Mouse (Mus musculus) megakaryocyte, adult 5-6 weeks (primary cell): ENCODE measurements at regions not wholly inside any gene's neighbourhood (a gene's known extent, or its start where the extent isn't known, plus 50 kb on each side); places are given as distances from the start of the nearest gene placed in this dataset.
"Not testable (repeated sequence)": the region's sequence is repeated elsewhere in the genome, so short reads cannot be mapped to it uniquely, and the experiment has no call there.

Source experiments
- ATAC-seq: 2 replicates; pipeline ENCODE4 v1.8.0; 2016; ENCODE audit warnings: mild to moderate bottlenecking, inconsistent platforms; ENCODE audit not compliant: poor library complexity, severe bottlenecking

DNA sequence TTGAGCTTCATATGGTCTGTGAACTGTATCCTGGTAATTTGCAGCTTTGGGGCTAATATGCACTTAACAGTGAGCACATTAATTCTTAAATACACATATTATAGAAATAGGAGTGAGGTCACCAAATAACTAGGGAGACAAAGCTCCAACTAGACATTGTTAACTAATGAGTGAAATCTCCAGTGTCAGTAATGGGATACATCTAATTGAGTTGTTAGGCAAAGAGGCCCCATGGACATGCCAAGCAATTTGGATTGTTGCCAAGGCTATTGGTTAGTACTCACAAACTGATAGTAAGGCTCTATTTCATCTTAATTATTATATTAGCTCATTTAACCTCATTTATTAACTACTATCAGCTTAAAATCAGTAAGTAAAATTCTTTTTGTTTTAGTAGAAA lies 698.5 kb downstream of the Triml1 start:
- no peak for ATAC-seq

DNA sequence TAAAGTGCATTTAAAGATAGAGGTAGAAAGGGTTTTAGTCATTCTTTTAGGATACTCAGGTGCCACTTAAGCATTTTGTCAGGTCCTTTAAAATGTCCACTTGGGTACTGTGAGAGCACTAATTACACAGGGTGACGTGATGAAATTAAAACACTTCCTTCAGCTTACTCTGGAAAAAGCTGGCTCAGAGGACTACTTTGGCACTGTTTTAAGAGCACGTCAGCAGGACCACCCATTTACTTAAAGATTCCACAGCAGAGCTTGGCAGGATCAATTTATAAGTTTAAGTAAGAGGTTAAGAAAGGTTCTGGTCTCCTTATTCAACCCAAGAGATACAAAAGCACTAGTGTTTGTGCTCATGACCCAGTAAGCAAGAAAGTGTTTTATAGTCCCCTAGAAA lies 738.7 kb downstream of the Triml1 start:
- no peak for ATAC-seq

DNA sequence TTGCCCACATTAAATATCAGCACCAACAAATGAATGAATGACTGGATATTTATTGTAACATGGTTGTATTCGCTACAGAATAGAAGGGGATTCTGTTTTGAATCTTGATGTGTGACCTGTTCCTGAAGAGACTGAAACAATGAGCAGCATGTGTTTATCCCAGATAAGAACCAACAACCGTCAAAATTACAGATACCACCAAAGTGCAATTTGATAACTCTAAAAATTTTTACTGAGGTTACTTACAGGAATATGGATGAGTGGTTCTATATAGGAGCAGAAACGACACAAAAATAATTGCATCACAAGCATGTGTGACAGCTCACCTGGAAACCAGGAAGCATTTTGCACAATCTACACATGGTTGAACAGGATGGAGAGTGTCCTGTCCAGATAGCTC lies 744.4 kb downstream of the Triml1 start:
- no peak for ATAC-seq

DNA sequence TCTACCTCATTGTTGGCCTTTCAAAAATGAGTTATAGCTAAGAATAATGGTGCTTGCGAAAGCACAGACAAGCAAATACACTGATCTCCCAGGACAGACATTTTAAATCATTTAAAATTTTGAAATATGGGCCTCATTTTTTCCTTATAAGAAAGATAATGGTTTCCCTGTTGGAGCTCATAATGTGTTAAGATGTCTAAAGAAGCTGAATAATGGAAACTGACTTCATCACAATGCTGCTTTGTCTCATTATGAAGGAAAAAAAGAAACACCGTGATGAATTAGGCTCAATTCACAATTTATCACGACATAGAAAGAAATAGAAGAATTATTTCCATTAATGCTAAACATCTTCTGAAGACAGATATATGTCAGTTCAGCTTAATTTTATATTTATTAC lies 752.5 kb downstream of the Triml1 start:
- ATAC-seq, result no peak

DNA sequence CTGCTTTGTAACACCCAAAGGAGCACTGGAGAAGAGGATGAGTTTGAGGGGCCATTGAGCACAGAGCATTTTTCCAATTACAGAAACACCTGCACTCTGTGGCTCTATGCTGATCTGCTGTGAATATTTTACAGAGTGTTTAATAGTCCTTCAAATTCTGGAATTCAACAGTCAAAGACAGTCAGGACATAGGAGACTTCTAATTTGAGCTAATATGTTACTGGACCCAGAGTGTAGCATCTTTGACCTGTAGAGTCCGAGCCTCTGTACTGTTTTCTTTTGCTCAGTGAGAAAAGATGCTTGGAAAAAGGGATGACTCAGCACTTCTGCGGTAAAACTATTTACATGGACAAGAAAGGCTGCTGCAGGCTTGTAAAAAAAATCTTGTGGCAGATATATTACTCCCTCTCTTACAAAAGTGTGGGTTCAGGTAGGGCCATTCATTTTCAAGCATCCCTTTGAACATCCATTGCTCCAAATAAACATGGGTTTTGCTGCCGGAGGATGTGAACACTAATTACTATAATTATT lies 793.1 kb downstream of the Triml1 start:
- no peak for ATAC-seq

DNA sequence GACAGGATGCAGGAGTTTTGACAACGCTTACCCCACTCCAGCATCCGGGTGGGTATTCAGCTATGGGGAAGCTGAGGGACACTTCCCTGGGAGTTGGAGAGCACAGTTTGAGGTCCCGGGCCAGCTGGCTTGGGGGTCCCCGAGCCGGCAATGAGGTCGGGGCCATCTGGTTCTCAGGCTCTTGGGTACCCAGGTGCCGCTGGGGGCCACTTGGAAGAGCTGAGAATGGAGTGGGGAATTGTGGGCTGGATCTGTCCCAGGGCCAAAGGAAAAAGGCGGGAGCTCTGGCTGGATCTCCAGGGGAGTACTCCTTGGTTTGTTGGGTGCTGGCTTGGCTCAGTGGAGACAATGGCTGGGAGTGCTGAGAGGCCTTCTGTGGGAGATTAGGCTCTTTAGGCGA lies 806.6 kb downstream of the Triml1 start:
- no peak for ATAC-seq

DNA sequence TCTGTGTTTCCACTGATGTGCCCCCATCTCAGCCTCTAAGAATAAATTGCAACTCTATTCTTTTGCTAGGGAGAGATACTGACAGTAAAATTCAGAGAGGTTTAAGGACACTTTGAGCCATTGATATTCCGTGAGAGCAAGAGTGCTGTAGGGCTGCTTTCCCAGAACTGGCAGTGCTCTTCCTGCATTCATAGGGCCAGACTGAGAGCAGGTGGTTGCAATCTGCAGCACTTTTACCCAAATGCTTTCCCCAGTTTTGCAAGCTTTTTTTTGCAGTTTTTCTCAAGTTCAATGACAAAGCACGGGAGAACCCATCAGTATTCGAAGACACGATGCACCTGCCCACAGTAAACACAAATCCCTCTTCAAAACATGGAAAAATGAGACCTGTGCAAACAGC lies 816.6 kb downstream of the Triml1 start:
- no peak for ATAC-seq

DNA sequence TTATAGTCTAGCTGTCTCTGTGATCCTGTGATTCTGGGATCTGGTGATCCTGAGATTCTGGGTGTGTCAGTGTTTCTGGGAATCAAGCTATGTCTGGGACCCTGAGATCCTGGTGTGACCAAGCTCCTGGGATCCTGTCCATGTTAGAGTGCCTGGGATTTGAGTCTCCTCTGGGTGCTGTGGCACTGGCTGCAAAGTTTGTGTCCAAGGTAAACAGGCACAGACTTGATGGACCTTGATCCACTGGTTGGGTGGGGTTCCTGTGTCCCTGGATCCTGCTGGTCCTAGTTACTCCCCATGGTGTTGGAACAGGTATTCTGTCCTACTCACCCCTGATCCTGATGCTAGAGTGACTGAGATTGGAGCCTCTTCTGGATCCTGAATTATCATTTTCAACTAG lies 818.4 kb downstream of the Triml1 start:
- ATAC-seq, result no peak

DNA sequence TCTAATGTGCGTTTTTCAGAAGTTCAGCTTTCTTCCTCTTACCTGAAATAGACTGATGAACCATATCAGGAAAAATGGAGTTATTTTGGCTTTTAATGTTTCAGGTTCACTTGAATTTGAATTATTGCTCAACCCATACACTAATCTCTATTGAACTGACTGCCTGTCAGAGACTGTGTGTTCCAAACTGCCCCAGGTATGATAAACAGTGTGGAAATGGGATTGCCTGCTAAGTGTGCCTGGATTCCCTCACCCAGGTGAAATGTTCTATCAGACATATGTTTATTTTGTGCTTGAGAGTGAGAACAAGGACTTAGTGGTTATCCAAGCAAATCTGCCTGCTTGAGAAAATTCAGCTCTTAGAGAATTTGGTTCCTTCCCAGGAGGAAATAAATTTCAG lies 830.2 kb downstream of the Triml1 start:
- no peak for ATAC-seq

DNA sequence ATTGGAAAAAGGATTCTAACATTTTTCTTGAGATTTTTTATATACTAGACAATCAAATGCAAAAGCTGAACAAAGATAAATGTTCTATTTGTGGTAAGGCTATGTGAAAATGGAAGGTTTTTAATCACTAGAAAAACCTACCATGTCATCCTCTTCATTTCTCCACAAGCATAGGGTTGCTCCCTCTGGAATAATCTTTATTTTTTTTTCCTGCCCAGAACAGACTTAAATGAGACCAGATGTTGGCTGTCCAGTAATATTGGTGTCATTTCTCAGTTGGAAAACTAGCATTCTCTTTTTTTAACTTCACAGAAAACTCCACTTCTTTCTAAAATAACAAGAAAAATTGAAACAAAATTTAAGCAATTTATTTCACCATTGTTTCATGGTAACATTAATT lies 849.9 kb downstream of the Triml1 start:
- ATAC-seq, result no peak

DNA sequence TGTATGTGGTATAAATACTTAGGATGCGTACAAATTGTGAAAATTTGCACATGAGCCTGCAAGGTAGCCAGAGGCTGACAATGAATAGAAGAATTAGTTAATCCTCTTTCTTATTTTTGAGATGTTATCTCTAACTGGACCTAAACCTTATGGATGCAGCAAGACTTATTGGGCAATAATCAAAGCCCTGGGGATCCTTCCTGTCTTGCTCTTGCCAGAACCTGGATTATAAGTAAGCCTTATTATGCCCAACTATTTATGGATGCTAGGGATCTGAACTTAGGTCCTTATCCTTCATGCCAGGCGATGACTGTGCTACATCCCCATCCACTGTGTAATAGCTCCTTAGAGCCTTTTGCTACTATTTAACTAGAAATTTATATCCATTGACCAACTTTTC lies 859.3 kb downstream of the Triml1 start:
- ATAC-seq, result no peak

DNA sequence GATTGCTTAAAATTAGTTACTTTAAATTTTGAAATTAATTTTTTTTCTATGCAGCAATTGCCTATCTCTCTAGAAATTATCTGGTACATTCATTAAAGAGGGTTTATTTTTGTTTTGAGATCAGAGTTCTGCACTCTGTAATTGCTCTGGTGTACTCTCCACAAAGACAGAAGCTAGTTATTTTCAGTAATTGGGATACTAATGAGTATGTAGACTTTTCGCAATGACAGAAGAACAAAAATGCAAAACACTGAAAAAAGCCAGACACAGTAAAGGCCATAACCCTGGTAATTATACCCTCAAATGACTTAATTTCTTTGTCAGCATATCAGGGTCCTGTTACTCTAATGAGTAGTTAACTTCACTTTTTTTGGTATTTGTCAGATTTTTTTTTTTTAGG lies 836.5 kb upstream of the Frg1 start:
- no peak for ATAC-seq

DNA sequence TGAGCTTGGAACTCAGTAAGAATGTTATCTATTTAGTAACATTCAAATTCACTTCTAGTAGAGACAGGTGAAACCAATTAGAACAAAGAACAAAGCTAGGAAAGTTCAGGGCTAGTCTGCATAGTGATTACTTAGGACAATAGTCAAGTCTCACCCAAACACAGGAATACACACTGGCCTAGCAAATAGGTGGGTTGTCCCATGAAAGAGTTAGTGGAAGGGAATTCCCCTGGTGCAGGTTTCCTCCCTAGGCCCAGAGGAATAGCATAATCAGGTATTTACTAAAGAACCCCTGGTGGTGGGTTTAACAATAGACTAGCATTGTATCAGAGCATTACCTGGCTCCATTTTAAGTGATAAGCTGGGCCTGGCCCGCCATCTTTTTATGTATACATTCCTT lies 825.4 kb upstream of the Frg1 start:
- ATAC-seq, result not testable (repeated sequence)

DNA sequence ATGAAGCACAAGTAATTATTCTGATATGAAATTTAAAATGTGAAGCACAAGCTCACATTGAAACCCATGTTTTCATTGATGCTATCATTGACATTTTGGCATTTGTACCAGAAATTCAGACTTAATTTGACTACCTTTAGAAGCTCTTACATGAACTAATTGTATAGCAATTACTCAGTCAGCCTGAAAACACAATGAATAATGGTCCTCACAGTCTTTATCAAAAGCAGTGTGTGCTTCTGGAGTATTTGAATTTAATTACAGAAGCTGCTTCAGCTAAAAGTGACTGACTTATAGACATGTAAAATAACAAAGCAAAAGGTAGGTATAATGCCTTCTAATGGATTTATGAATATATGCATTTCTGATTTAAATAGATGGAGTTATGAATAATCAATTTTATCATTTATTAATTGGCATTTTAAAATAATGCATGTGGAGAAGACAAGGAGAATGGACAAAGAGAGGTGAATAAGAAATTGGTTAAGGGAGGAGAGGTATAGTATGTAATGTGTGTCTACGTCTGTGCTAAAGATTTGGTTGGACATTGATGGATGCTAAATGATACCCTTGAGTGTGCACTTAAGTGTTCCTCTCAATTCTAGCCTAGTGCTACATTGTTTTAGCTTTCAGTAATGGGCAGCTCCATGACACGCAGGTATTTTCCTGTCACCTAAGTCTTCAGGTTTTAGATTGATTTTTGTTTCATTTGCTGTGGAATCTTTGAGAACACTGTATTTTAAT lies 803.2 kb upstream of the Frg1 start:
- ATAC-seq, result no peak

DNA sequence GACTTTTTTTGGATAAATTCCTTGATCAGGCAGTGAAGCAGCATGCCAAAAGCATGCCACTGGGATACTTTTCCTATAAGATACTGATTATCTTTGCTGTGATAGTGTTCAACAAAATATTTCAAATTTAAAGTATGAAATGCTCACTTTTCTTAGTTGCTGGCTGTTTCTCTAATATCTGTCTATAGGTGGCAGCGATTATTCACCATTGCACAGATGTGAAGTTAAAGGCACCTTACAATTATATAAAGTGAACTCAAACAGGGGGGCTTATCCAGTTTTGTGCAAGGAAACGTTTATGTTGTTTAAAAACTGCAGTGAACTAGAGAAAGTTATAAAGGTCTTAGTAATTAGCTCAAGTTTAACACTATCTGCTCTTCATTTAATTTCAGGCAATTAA lies 794.1 kb upstream of the Frg1 start:
- no peak for ATAC-seq

DNA sequence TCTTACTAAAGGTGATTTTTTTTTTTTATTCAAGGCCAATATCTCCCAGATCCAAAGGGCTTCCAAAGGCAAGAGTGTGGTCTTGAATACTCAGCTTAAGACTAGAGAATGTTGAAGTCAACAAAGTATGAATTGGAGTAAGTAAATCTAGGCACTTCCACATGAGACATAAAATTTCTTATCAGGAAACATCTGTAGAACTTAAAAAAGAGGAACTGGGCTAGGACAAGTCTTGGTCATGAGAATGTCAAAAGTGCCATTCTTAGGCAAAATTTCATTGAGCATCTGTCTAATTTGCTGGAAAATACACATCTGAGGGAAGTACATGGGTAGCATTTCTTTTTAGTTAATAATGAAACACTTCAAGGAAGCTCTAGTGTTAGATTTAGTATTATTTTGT lies 793.1 kb upstream of the Frg1 start:
- no peak for ATAC-seq

DNA sequence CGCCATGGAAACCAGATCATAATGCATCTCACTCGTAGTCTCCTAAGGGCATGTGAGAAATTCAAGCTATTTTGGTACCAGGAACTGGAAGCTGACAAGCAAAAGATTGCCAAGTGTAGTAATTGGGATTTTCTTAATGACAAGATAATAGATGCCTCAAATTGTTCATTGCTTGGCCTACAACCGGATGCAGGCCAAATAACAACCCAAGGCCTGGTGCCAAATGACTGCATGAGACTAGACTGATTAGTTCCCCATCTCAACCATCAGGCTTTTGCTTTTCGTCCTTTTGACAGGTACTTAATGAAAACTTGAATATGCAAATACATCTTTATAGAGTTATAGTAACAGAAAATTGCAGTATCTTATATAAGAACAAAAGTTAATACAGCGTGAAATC lies 780.4 kb upstream of the Frg1 start:
- no peak for ATAC-seq

DNA sequence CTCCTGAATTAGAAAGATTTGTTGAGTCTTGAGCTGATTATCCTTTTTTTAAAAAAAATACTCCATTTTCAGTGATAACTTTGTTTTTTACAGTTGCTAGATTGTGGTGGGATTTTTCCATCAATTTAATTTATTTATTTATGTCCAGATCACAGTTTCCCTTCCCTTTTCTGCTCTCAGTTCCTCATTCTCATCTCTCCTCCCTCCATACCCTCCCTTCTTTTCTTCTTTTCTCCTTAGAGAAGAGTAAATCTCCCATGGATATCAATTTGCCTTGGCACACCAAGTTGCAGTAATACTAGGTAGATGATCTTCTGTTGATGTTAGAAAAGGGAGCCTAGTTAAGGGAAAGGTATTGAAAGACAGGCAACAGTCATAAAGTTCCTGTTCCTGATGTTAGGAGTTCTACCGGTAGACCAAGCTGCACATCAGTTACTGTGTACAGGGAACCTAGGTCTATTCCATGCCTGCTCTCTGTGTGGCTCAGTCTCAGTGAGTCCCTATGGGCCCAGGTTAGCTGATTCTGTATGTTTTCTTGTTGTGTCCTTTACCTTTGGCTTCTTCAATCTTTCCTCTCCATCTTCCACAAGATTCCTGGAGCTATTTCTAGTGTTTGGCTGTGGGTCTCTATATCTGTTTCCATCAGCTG lies 777.2 kb upstream of the Frg1 start:
- ATAC-seq, result peak; percentile 59; the same call in 1 of the 2 replicates

DNA sequence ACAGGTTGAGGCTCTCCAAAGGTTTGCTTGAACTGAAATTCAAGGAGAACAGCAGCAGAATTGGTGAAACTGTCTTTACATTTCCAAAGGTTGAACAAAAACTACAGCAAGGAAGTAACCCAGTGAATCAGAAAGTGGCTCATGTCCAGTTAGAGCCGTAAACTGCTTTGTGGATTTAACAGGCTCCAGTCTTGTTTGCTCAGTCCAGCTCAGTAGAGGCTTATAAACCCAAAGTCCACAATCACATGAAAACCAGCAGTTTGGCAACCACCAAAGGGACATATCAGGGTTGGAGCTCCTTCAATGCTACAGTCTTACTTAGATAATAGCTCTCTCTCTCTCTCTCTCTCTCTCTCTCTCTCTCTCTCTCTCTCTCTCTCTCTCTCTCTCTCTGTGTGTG lies 770.2 kb upstream of the Frg1 start:
- no peak for ATAC-seq

DNA sequence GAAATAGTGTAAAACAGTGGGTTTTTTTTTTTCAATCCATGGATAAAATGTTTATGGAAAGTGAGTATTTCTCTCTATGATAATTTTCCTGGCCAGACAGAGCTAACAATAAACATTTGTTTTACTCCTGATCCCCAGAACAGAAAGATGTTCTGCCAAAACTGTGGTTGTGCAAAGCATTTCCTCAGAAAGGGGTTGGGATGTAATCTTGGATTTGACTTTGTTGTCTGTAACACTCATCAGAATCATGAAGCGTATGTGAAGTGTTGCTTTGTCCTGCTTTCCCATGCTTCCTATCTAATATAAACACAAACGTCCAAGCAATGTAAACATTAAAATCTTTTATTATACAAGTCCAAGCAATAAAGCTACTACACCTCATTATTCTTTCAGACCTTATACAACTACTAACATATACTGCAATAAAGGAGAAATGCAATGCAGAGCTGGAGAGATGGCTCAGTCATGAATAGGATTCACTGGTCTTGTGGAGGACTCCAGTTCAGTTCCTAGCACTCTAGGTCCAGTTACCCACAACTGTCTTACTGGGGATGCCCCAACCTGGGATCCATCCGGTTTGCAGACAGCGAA lies 766.5 kb upstream of the Frg1 start:
- ATAC-seq, result no peak

DNA sequence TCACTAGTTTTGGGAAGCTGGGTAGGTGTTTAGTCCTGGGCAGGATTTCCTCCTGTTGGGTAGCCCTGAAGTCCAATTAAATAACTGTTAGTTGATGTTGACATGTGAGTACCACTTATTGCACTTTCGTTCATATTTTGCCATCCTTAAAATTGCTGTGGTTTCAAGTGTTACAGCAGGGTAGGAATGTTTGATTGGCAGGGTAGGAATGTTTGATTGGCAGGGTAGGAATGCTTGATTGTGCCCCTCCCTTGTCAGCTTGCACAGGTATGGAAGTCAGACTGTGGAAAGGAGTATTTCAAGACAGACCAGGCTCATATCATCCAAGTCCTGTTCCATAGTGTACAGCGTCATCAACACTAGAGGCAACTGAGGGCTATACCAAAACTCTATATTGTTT lies 745.6 kb upstream of the Frg1 start:
- ATAC-seq, result no peak

DNA sequence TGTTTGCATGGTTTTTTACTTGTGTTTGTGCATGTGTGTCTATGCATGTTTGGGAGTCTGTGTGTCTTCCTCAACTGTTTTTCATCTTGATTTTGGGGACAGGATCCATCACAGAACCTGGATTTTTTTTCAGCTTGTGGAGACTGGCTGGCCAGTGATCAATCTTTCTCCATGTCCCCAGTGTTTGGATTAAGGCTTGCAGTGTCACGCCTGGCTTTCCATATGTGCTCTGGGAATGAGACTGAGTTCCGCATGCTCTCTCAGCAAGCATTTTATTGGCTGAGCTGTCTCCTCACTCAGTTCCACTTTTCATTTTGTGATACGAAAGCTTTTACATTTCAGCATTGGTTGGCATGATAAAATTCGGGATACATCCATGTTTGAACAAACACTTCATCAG lies 740.1 kb upstream of the Frg1 start:
- no peak for ATAC-seq
